13 mouse cellular contexts compared by ENCODE assay signal in genomic region chr5:124226494-124226893, GRCm38 (mm10). TPM values are rescaled to one million over a fixed set of nuclear protein-coding genes. Genes with fewer than 3 reads are reported as not detected.
DNase-seq lines count a peak whose midpoint lies in the region; ATAC-seq lines count a peak whose summit lies in the region.
"Had no signal": no experiment of that assay in that cellular context is flagged by ENCODE, and none has a peak within 500 bp of the region (broad histone marks: within the 10 kb centered on the region; RNA-seq: fewer than 3 reads in every experiment).

No protein-coding gene starts in this region.

- H3K4me1 ChIP-seq in kidney, embryonic 14.5 days (ENCODE audit: control insufficient read depth, insufficient read depth, low read length) = peaks cover 5% of the 10 kb centered on the region; the same call in 1 of the 2 replicates
- peaks cover 38% of the 10 kb centered on the region for H3K4me1 ChIP-seq in midbrain, embryonic 10.5 days
- no peaks in the 10 kb centered on the region for H3K4me1 ChIP-seq in midbrain, embryonic 14.5 days (ENCODE audit: control insufficient read depth, insufficient read depth, low read length)
- peaks cover 53% of the 10 kb centered on the region for H3K4me1 ChIP-seq in liver, embryonic 15.5 days (replicated peaks)

- no peak overlapping the region for H3K4me2 ChIP-seq in kidney, embryonic 14.5 days (replicated peaks; ENCODE audit: low read depth, low read length)
- no peak overlapping the region for H3K4me2 ChIP-seq in midbrain, embryonic 14.5 days (ENCODE audit: low read length)
- H3K4me2 ChIP-seq in liver, embryonic 15.5 days = no peak overlapping the region
- H3K4me2 ChIP-seq: heart, embryonic 13.5 days; limb, embryonic 13.5 days; midbrain, embryonic 11.5 days had no signal

- no peak overlapping the region for H3K4me3 ChIP-seq in kidney, embryonic 14.5 days (ENCODE audit: low read length)
- no peak overlapping the region for H3K4me3 ChIP-seq in midbrain, embryonic 10.5 days
- H3K4me3 ChIP-seq in midbrain, embryonic 14.5 days (replicated peaks; ENCODE audit: low read depth, low read length) = no peak overlapping the region
- H3K4me3 ChIP-seq in liver, embryonic 15.5 days (replicated peaks) = no peak overlapping the region
- H3K4me3 ChIP-seq: heart, embryonic 13.5 days; limb, embryonic 13.5 days had no signal

- no peak overlapping the region for H3K27ac ChIP-seq in kidney, embryonic 14.5 days (ENCODE audit: low read depth, low read length)
- H3K27ac ChIP-seq in midbrain, embryonic 10.5 days (replicated peaks) = 0 out of 2 replicates have a peak overlapping the region, but pooled peaks have one; percentile 43
- H3K27ac ChIP-seq in midbrain, embryonic 14.5 days (replicated peaks; ENCODE audit: low read depth, low read length) = no peak overlapping the region
- H3K27ac ChIP-seq in liver, embryonic 15.5 days (replicated peaks) = peak overlapping the region; percentile 80
- H3K27ac ChIP-seq: heart, embryonic 13.5 days; hindbrain, postnatal 0 days; limb, embryonic 13.5 days had no signal

- WGBS in kidney, embryonic 14.5 days = 86% methylated on average over 4 of the region's 4 CpGs
- 83% methylated on average over 4 of the region's 4 CpGs for WGBS in midbrain, embryonic 10.5 days
- 92% methylated on average over 4 of the region's 4 CpGs for WGBS in midbrain, embryonic 14.5 days
- WGBS in liver, embryonic 15.5 days (ENCODE audit: insufficient replicate concordance) = 38% methylated on average over 4 of the region's 4 CpGs

- H3K36me3 ChIP-seq in kidney, embryonic 14.5 days (ENCODE audit: control insufficient read depth, insufficient read depth, low read length) = no peaks in the 10 kb centered on the region
- no peaks in the 10 kb centered on the region for H3K36me3 ChIP-seq in midbrain, embryonic 10.5 days
- H3K36me3 ChIP-seq in midbrain, embryonic 14.5 days (ENCODE audit: control insufficient read depth, insufficient read depth, low read length) = no peaks in the 10 kb centered on the region
- no peaks in the 10 kb centered on the region for H3K36me3 ChIP-seq in liver, embryonic 15.5 days (replicated peaks)
- H3K36me3 ChIP-seq: heart, embryonic 13.5 days; limb, embryonic 13.5 days had no signal

- DNase-seq in adrenal gland, adult 2 months = peak; percentile 81
- no peak for DNase-seq in adrenal gland, adult 18-20 months (ENCODE audit: low spot score in 2 of 2)
- peak; percentile 64 to 70 for DNase-seq in kidney, adult 8-10 months
- DNase-seq in midbrain, embryonic 10.5 days (ENCODE audit: low spot score) = no peak
- no peak for DNase-seq in midbrain, embryonic 14.5 days
- DNase-seq in embryo, embryonic 9.5 days (ENCODE audit: extremely low spot score) = no peak
- DNase-seq: layer of hippocampus, adult 9-11 months had no signal

- no peaks in the 10 kb centered on the region for H3K27me3 ChIP-seq in kidney, embryonic 14.5 days (ENCODE audit: control insufficient read depth, insufficient read depth, low read length)
- H3K27me3 ChIP-seq in midbrain, embryonic 10.5 days (ENCODE audit: low read depth, poor library complexity, severe bottlenecking) = no peaks in the 10 kb centered on the region
- no peaks in the 10 kb centered on the region for H3K27me3 ChIP-seq in midbrain, embryonic 14.5 days (ENCODE audit: control insufficient read depth, insufficient read depth, low read length)
- no peaks in the 10 kb centered on the region for H3K27me3 ChIP-seq in liver, embryonic 15.5 days
- H3K27me3 ChIP-seq: heart, embryonic 13.5 days; limb, embryonic 13.5 days had no signal

- H3K9me3 ChIP-seq in kidney, embryonic 14.5 days (ENCODE audit: control insufficient read depth, low read length) = no peaks in the 10 kb centered on the region
- no peaks in the 10 kb centered on the region for H3K9me3 ChIP-seq in midbrain, embryonic 10.5 days (replicated peaks)
- H3K9me3 ChIP-seq in midbrain, embryonic 14.5 days (ENCODE audit: control insufficient read depth, low read length) = no peaks in the 10 kb centered on the region
- H3K9me3 ChIP-seq in liver, embryonic 15.5 days (replicated peaks) = no peaks in the 10 kb centered on the region
- H3K9me3 ChIP-seq: heart, embryonic 13.5 days; limb, embryonic 13.5 days had no signal

- ATAC-seq in kidney, embryonic 14.5 days (ENCODE audit: low FRiP score, low TSS enrichment) = no peak
- no peak for ATAC-seq in midbrain, embryonic 14.5 days (ENCODE audit: low FRiP score, low TSS enrichment)
- peak; percentile 83 for ATAC-seq in liver, embryonic 15.5 days (ENCODE audit: insufficient read depth)
- ATAC-seq: hindbrain, postnatal 0 days had no signal

- no peak overlapping the region for H3K9ac ChIP-seq in kidney, embryonic 14.5 days (ENCODE audit: low read depth, low read length)
- no peak overlapping the region for H3K9ac ChIP-seq in midbrain, embryonic 14.5 days (replicated peaks; ENCODE audit: low read length)
- H3K9ac ChIP-seq in liver, embryonic 15.5 days = no peak overlapping the region
- H3K9ac ChIP-seq: limb, embryonic 13.5 days had no signal

RNA-seq across cellular contexts. Expression of gene Pitpnm2, which starts 23.1 kb away (rescaled TPM):
- 10 to 100 TPM; 41.6 to 65.2 TPM for total RNA-seq in adrenal gland, adult 2 months (2021)
- 158 and 207 TPM in 2 replicates for polyA plus RNA-seq in adrenal gland, adult 2 months (2012; rRNA removed)
- 10 to 100 TPM; 36.4 to 61.1 TPM for total RNA-seq in adrenal gland, adult 18-20 months (2021)
- polyA plus RNA-seq in kidney, embryonic 14.5 days (2014; fragmentation: Nextera tagmentation; extraction: Ambion mirVana) = 5.1 and 7.0 TPM in 2 replicates
- polyA plus RNA-seq in midbrain, embryonic 10.5 days (2016; fragmentation: Nextera tagmentation; extraction: Ambion mirVana) = 2.9 and 4.0 TPM in 2 replicates
- polyA plus RNA-seq in midbrain, embryonic 14.5 days (2014; fragmentation: Nextera tagmentation; extraction: Ambion mirVana) = 10.7 and 11.6 TPM in 2 replicates
- polyA plus RNA-seq in liver, embryonic 15.5 days (2015; fragmentation: Nextera tagmentation; extraction: Ambion mirVana) = 1.5 and 2.2 TPM in 2 replicates

Comparison
In these comparisons a context has a peak if more than half of its experiments do, and no peak if none do; other contexts are left out.
1. DNase-seq: peak in adrenal gland, adult 2 months (single experiment) and kidney, adult 8-10 months (2 of 2); none in adrenal gland, adult 18-20 months (0 of 2), midbrain, embryonic 10.5 days (single experiment), midbrain, embryonic 14.5 days (single experiment) and embryo, embryonic 9.5 days (single experiment).
2. H3K27ac ChIP-seq: peak in midbrain, embryonic 10.5 days (single experiment) and liver, embryonic 15.5 days (single experiment); none in kidney, embryonic 14.5 days (single experiment) and midbrain, embryonic 14.5 days (single experiment).
3. RNA of gene Pitpnm2, which starts 23.1 kb away (polyA plus RNA-seq): 158 to 207 TPM in adrenal gland, adult 2 months; 10.7 to 11.6 TPM in midbrain, embryonic 14.5 days, 5.1 to 7.0 TPM in kidney, embryonic 14.5 days, 2.9 to 4.0 TPM in midbrain, embryonic 10.5 days and 1.5 to 2.2 TPM in liver, embryonic 15.5 days; every median in the first group is over 10 times any median in the second.